Mouse (Mus musculus) ovary, postnatal 14 days (tissue): Measurements from ENCODE around the gene Tbc1d9.

Experiments used
- DNase-seq: peaks from one replicate; pipeline ENCODE4 v3.0.0; 2022; ENCODE audit warnings: low spot score

Gene Tbc1d9

DNA sequence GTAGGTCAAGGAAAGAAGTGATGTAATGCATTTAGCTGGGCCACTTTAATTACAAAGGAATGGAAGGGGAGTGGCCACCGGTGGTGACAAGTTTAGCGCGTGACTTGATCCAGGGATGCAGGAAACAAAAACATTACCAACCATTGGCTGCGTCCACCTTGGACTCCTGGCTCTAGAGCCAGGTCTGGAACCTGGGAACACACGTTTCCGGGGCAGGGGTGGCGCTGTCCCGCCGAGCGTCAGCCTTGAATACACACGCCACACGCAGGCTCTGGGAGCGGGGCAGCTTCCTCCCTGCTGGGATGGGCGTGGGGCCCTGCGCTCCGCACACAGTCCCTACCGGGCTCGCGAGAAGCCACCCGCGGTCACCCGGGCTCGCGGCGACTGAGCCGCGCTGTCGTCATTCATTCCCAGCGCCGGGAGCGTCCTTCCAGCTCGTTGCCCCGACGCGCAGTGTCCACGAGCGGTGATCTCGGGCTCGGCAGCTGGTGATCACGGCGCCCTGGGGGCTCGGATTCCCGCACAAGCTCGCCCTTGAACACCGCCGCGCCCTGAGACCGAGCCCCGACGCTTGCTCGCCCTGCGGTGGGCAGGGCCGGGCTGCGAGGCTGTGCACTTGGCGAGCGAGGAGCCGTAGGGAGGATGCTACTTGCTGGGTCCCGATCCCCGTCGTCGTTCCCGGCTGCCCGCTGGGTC is at the start of gene Tbc1d9:
Gene Tbc1d9, plus strand, starts transcription at position 118 of the 696 bp plus-strand sequence.
- DNase-seq, result peak; percentile 36

DNA sequence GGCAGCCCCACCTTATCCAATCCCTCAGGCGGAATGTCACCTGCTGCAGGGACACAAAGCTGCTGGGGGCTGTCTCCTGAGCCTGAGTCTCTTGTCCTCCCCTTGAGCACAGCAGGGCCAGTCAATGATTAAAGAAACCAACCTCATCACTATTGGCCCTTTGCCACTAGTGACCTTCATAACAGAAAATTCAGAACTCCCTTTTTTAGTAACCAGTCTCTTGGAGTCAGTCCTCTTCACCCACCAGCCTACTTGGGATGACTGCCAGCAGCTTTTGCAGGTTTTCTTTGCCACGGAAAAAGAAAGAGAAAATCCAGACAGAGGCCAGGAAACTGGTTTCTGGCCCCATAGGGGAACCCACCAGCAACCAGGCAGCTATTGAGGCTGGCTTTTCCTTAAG is 30.1 kb upstream of the Tbc1d9 start:
- no peak for DNase-seq

DNA sequence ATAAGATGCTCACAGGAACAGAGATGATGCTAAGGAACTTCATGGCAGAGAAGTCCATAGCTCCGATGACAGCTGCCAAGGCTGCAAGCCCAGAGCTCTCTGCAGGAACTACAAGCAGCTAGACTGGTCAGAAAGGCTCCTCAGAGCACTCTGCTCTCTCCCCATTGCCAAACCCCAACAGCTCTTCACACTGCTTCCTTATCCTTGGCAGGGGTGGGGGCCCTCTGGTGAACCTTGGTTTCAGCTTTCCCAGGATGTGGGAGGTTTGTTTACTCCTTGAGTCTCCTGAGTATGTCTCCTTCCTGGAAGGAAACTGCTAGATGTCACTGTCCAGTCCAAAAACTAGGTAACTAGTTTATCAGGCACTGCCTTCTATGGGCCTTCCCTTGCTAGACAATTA is 25.1 kb upstream of the Tbc1d9 start:
- no peak for DNase-seq

DNA sequence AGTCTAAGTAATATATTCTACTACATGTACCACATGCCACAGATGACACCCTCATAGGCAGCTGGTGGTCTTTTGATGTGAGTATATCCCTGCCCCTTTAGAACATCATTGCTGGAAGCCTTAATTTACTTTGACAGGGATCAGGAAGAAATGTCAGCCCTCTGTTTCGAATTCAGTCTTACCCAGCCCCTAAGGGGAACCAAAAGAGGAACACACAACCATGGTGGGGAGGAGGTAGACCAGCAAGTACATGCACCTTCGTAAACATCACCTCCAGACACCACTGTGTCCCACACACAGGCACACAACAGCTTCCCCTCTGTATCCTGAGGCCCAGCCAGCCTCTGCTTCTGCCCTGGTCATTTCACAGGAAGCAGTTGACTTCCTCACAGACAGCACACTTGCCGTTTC is 24.4 kb upstream of the Tbc1d9 start:
- DNase-seq, result no peak

DNA sequence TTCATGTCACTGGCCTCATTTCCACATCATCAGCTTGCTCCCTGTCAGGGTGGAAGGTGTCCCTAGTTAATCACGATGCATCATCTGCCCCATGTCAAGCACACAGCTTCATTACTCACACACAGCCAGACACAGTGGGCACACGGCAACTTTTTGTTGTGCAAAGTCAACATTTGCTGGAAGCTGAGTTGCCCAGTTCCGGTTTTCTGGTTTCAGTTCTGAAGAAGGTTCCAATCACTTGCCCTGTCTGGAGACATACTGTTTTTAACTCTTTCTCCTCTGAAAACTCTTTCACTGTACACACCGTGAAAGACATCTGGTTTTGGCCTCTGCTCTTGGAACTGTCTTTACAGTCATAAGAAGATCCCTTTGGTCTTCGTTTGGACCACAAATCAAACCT is 23.8 kb upstream of the Tbc1d9 start:
- no peak for DNase-seq

DNA sequence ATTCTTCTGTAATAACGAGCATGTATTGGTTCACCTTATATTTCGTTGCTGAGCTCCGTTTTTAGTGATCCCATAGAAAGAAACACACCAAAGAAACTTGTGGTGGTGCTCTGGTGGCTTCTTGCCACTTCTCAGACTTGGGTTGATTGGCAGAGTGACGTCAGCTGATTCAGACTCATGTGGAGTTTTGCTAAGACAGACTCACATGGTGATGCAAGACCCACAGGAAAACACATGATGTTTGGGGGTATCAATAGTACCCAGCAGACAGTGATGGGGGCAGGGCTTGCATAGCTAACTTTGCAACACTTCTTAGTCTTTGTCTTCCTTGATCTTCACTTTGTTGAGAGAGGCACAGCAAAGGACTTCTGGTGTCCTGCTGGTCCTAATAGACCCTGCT is 20.6 kb upstream of the Tbc1d9 start:
- DNase-seq, result no peak

DNA sequence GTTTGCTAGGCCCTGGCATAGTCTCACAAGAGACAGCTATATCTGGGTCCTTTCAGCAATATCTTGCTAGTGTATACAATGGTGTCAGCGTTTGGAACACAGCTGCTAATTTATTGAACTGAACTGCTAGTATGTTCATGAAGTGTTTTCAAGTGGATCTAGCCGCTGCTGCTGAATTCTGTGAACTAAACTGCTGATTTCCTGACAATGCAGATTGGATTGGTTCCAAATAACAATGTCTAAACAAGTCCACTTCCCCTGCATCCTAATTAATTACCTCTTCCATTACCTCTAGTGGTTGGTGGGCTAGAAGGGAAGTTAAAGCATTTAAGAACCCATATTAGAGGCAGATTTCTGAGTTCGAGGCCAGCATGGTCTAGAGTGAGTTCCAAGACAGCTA is 19.7 kb upstream of the Tbc1d9 start:
- no peak for DNase-seq

DNA sequence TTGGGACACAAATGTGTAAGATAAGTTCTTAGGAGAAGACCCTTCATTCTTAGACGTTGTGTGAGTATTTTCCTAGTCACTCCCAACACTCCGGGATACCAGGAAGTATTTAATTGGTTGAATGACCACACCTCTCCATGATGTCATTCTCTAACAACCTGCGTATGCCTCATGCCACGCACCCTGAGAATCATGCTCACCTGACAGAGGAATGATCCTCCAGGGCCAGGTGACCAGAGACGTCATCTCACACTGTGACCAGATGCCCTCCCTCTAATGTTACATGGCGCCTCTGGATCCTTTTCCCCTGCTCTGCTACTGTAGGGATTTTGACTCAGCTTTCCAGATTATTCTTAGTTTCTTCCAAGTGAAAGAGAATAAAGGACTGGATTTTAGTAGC is 16.0 kb upstream of the Tbc1d9 start:
- no peak for DNase-seq

DNA sequence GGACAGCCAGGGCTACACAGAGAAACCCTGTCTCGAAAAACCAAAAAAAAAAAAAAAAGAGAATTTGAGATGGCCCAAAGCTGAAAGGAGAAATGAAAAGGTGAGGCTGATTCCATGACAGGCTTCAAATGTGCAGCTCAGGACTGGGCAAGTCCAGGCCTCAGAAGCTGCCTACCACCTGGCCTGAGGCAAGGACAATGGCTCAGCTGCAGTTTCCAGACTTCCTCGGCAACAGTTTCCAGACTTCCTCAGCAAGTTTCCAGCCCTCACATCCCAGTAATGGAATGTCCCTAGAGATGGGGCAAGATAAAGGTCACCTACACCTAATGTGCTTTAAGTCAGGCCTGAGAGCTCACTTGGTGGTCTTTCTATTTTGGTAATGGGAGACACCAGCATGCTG is 13.1 kb upstream of the Tbc1d9 start:
- no peak for DNase-seq

DNA sequence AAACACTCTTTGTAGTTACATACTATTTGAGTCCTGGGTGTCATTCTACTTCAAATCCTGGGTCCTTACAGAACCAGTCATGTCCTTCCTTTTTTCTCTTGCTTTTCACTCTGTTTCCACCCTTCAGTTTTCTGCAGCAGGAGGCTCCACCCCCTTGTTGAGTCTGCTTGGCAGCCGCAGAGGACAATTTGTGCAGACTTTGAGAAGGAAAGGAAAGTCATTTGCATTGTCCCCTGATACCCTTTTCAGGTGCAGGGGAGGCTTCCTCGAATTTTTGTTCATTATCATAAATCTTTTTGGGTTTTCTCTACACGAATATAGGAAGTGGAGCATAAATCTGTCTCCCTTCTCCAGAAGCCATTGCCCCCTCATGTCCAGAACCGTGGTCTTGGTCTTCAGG is 12.7 kb upstream of the Tbc1d9 start:
- DNase-seq, result no peak

DNA sequence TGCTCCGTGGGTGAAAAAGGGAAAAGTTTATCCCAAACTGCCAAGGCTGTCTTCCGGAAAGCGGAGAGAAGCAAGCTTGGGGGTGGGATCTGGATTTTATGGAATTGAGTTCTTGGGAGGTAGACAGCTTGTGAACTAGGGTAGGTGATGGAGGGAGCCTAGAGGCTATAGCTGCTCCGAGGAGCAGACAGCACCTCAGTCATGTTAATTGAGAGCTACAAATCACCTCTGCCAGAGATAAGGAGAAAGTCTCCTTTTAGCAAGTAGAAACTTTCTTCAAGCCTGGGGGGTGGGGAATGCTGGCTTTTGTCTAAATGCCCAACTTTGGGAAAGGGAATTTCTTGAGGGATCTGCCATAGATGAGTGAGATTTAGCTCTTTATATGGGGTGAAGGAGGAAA is 10.0 kb upstream of the Tbc1d9 start:
- no peak for DNase-seq

DNA sequence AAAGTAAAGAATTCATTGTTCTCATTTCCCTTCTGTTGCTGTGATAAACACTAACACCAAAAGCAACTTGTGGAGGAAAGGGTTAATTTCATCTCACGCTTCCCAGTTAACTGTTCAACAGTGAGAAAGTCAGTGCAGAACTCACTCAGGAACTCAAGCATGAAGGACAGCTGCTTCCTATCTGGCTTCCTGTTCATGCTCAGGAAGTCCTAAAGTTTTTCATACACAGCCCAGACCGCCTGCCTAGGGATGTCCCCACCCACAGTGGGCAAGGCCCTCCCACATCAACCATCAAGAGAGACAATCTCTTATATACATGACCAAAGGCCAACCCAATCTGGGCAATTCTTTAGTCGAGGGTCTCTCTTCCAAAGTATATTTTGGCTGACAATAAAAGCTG is 6.2 kb upstream of the Tbc1d9 start:
- DNase-seq, result no peak

DNA sequence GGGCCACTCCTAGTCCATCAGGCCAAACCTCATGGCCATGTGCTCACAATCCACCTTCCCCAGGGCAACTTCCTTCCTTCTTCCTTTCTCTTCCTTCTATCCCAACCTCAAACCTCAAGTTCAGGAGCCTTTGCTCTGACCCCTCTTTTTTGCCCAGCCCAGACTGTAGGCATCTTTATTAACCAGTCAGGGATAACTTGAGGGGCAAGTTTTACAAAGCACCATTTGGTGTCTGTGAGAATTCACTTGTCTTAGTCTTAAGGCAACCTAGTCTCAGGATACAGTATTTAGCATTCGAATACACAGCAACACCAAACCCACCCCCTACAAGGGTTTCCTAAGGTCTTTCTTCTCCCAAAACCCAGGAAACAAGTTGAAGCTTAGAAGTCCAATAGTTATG is 5.5 kb upstream of the Tbc1d9 start:
- DNase-seq, result no peak

DNA sequence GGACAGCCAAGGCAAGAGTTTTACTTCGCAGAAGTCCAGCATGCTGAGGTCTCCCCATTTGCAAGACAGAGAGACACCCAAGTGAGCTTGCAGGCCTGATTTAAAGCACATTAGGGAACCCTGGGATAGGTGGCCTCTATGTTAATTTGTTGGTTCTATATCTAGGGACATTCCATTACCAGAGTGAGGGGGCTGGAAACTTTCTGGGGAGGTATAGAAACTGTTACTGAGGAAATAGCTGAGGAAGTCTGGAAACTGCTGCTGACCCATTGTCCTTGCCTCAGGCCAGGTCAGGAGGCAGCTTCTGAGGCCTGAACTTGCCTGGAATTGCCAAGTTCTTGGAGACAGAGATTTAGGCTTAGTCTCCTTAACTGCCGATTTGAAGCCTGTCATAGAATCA is 4.5 kb upstream of the Tbc1d9 start:
- no peak for DNase-seq

DNA sequence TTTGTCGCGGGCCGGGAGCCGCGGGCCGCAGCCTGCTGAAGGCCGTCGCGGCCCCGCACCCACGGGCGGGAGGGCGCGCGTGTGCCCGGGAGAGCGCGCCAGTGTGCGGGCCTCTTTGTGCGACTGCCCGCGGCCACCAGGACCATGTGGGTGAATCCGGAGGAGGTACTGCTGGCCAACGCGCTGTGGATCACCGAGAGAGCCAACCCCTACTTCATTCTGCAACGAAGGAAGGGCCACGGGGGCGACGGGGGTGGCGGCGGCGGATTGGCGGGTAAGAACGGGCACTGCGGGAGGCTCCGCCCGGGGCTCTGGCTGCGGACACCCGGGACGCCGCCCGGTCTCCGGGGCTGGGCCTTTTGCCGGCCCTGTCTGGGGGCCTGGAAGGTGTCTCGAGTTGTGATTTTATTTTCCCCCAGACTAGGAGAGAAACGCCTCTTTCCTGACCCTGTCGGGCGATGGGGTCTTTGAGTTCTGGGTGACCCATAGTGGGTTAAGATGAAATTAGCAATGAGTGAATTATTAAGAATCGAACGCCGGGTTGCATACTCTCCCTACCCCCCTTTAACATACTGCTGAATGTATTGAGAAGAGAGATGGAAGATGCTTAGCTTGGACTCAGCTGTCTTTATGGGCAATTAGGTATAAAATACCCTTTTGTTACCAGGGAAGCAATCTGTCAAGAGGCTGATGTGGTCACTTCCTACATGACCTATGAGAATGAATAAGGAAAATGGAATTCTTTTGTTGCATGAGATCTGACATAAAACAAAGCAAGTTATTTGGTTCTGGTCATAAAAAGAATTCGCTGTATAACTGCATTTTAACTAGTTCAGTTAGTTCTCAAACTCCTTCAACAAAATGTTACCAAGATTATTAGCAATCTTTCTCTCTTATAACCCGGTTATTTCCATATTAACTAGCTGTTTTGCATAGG is 1.0 kb downstream of the Tbc1d9 start, which contains the start of gene Gm10645:
Gene Gm10645, minus strand, starts transcription at position 240 of the 937 bp plus-strand sequence.
- DNase-seq, result peak; percentile 14

DNA sequence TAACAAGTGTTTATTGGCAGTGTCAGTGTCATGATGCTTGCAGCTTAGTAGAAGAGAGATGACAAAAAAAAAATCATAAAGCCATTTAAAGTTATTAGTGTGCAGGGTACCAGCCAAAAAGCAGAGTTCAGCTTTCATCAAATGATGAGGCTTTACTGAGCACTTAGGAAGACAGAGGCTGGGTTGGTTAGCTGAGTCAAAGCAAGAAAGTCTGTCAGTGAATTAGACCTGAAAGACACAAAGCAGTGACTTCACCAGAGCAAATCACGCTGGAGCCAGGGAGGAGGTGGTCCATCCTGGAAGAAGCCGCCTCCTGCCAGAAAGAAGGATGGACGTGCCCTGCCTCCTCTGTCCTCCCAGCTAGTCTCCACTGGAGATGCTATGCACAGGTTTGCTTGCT is 2.8 kb downstream of the Tbc1d9 start:
- DNase-seq, result no peak

DNA sequence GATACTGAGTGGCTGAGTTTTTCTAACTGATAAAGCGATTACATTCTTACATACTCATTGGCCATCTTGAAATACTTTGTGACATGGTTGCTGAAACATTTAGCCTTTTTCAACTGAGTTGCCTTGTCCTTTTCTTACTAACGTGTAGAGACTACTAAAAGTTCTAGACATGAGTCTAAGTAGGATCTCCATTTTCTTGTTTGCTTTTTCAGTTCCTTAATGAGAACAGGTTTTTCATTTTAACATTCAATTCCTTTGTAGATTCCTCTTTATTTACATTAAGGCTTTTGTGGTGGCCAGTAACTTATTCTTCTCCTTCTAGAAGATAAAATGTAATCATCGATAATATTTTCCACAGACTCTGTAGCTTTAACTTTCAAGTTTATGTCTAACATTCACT is 4.0 kb downstream of the Tbc1d9 start:
- DNase-seq, result no peak

DNA sequence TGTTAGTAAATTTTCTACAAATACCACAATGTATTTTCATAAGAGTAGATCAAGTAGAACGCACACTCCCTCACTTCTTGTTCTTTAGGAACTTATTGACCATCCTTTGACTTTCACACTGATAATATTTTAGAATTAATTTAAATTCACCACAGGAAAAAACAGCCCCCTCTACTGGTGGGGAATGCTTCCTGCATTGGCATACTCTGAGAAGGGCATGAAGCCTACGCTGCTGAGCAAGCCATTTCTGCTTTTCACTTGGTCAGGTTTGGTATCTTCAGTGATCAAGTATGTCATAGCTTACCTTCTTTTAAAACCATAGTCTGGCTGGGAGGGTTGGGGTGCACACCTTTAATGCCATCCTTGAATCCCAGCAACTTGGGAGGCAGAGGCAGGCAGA is 4.6 kb downstream of the Tbc1d9 start:
- DNase-seq, result no peak

DNA sequence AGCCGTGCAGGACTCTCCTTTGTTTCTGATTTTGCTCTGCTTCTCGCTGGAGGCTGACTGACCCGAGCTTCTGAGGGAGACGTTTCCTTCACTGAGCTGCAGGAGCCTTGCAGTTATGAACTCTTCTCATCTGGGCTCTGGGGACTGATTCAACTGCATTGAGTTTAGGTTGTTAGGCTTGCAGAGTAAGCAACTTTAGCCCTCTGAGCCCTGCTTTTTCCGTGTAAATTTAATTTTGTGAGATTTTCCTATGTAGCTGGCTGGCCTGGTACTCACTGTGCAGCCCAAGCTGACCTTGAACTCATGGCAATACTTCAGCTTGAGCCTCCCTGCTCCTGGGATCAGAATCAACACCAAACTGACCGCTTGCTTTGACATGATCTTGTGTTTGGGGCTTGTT is 5.7 kb downstream of the Tbc1d9 start:
- no peak for DNase-seq

DNA sequence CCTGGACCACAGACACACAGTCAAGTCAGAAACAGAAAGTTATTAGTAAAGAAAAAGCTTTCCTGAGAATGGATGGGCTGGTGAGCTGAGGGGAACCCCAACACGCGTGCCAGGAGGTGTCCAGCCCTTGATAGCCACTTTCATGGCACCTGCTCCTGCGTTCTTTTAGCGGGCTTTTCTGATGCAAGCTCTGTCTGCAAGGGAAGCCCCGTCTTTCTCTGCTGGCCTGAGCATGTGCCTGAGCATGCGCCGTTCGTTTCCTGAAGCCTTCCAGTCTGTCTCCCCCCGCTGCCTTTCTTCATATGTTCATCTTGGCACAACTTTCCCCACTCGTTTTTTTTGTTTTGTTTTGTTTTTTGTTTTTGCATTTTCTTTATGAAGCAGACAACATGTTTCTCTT is 10.5 kb downstream of the Tbc1d9 start:
- no peak for DNase-seq

DNA sequence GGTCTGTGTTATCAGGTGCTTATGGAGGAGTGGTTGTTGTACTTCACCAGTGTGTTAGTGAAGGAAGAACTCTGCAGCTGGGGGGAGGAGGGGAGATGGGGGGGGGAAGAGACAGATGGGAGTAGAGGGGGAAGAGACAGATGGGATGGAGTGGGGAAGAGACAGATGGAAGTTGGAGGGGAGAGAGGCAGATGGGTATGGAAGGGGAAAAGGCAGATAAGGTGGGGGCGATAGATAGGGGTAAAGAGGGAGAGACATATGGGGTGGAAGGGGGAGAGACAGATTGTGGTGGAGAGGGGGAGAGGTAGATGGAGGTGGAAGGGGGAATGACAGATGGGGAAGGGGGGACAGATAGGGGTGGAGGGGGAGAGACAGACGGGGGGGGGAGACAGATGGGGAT is 11.6 kb downstream of the Tbc1d9 start:
- DNase-seq, result no peak

DNA sequence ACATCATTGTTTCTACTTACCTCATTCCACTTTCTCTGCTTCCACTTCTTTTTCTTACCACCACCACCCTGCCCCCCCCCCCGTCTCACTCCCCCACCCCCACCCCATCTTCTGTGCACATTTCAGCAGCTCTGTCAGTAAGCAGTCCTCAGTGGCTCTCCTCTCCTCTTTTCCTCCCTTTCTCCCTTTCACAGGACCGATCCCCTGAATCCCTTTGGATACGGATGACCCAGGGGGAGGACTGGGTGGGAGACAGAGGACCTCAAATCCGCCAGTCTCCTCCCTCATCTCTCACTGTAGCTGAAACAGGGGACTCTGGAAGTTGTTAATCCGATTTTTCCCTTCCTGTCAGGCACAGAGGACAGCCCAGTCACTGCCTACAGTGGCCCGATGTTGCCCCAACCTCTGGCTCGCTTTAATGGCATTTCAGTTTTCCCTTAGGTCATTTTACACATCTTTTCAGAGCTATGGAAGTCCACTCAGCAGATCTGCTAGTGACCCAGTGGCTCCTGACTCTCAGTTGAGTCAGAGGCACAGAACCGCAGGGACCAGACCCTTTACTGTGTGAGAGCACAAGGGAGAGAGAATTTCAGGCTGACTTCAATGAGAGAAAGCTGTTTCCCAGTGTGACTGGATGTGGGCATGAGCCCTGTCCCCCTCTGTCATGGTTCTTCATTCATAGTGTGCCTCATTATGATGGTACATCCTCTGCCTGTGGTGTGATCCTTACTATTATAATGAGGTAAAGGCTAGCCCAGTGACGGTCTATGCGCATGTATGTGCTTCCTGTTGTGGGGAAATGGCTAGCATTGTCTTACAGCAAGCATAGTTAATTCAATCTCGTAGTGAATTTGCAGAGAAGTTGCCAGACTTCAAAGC is 12.4 kb downstream of the Tbc1d9 start:
- DNase-seq, result no peak
